Mouse (Mus musculus): Measurements from ENCODE around the gene Syngr4. TPM values are rescaled to one million over a fixed set of nuclear protein-coding genes. Genes with fewer than 3 reads are reported as not detected.
"Not testable (repeated sequence)": the region's sequence is repeated elsewhere in the genome, so short reads cannot be mapped to it uniquely, and the experiment has no call there.

The Syngr4 gene
- polyA plus RNA-seq (2012; rRNA removed), result 758 and 764 TPM in 2 replicates

GRCm38 (mm10) chr7:45896517-45897257, at the start of gene Syngr4, which contains the start of gene Tmem143:
Syngr4 (minus strand) TSS chr7:45896714.
Tmem143 (plus strand) TSS chr7:45896941.
- TF ChIP-seq CTCF (IDR thresholded peaks at IDR 0.05; ENCODE audit: control insufficient read depth, insufficient read depth, insufficient replicate concordance, low read depth, low read length) (0 out of 2 replicates have a peak, but pooled peaks have one; percentile 1), POLR2A (IDR thresholded peaks at IDR 0.05; ENCODE audit: control insufficient read depth, low read depth, low read length) (peak; percentile 83; the same call in 1 of the 2 replicates)
- Histone ChIP-seq H3K27me3 (ENCODE audit: control insufficient read depth, insufficient read depth, low read length) (no peaks in the 10 kb centered on the region), H3K27ac (ENCODE audit: control insufficient read depth, insufficient read depth, low read depth, low read length) (peak within 1 kb of the TSS; percentile 97), H3K4me1 (ENCODE audit: control insufficient read depth, insufficient read depth, low read length) (peaks cover 13% of the 10 kb centered on the region), H3K4me3 (ENCODE audit: control insufficient read depth, low read depth, low read length) (peak within 1 kb of the TSS; percentile 95), H3K36me3 (ENCODE audit: control insufficient read depth, insufficient read depth, low read length) (no peaks in the 10 kb centered on the region; the same call in 1 of the 2 replicates)

- H3K36me3 ChIP-seq (ENCODE audit: control insufficient read depth, insufficient read depth, low read length); H3K4me1 ChIP-seq (ENCODE audit: control insufficient read depth, insufficient read depth, low read length); H3K4me3 ChIP-seq (ENCODE audit: control insufficient read depth, low read depth, low read length); H3K27me3 ChIP-seq (ENCODE audit: control insufficient read depth, insufficient read depth, low read length); H3K27ac ChIP-seq (ENCODE audit: control insufficient read depth, insufficient read depth, low read depth, low read length): not testable (repeated sequence)
Measured at GRCm38 (mm10) chr7:45943280-45943679, 46.8 kb upstream of the Syngr4 start.

GRCm38 (mm10) chr7:45941986-45942385, 45.5 kb upstream of the Syngr4 start:
- Histone ChIP-seq H3K27me3 (ENCODE audit: control insufficient read depth, insufficient read depth, low read length) (no peaks in the 10 kb centered on the region), H3K4me1 (ENCODE audit: control insufficient read depth, insufficient read depth, low read length) (no peaks in the 10 kb centered on the region), H3K27ac (ENCODE audit: control insufficient read depth, insufficient read depth, low read depth, low read length) (no peak overlapping the region), H3K36me3 (ENCODE audit: control insufficient read depth, insufficient read depth, low read length) (no peaks in the 10 kb centered on the region; the same call in 1 of the 2 replicates), H3K4me3 (ENCODE audit: control insufficient read depth, low read depth, low read length) (no peak overlapping the region)
- TF ChIP-seq POLR2A (IDR thresholded peaks at IDR 0.05; ENCODE audit: control insufficient read depth, low read depth, low read length) (no peak), CTCF (IDR thresholded peaks at IDR 0.05; ENCODE audit: control insufficient read depth, insufficient read depth, insufficient replicate concordance, low read depth, low read length) (no peak)

- TF ChIP-seq POLR2A (IDR thresholded peaks at IDR 0.05; ENCODE audit: control insufficient read depth, low read depth, low read length), result no peak
- TF ChIP-seq CTCF (IDR thresholded peaks at IDR 0.05; ENCODE audit: control insufficient read depth, insufficient read depth, insufficient replicate concordance, low read depth, low read length), result no peak
- Histone ChIP-seq H3K4me3 (ENCODE audit: control insufficient read depth, low read depth, low read length) (no peak overlapping the region), H3K4me1 (ENCODE audit: control insufficient read depth, insufficient read depth, low read length) (no peaks in the 10 kb centered on the region), H3K27ac (ENCODE audit: control insufficient read depth, insufficient read depth, low read depth, low read length) (no peak overlapping the region), H3K27me3 (ENCODE audit: control insufficient read depth, insufficient read depth, low read length) (no peaks in the 10 kb centered on the region), H3K36me3 (ENCODE audit: control insufficient read depth, insufficient read depth, low read length) (no peaks in the 10 kb centered on the region; the same call in 1 of the 2 replicates)
Measured at GRCm38 (mm10) chr7:45939836-45940235, 43.3 kb upstream of the Syngr4 start.

GRCm38 (mm10) chr7:45935114-45935513, 38.6 kb upstream of the Syngr4 start:
- Histone ChIP-seq H3K4me1 (ENCODE audit: control insufficient read depth, insufficient read depth, low read length) (no peaks in the 10 kb centered on the region), H3K36me3 (ENCODE audit: control insufficient read depth, insufficient read depth, low read length) (no peaks in the 10 kb centered on the region; the same call in none of the 2 replicates), H3K27me3 (ENCODE audit: control insufficient read depth, insufficient read depth, low read length) (no peaks in the 10 kb centered on the region), H3K4me3 (ENCODE audit: control insufficient read depth, low read depth, low read length) (no peak overlapping the region), H3K27ac (ENCODE audit: control insufficient read depth, insufficient read depth, low read depth, low read length) (no peak overlapping the region)
- peak; percentile 59; the same call in 1 of the 2 replicates for TF ChIP-seq CTCF (IDR thresholded peaks at IDR 0.05; ENCODE audit: control insufficient read depth, insufficient read depth, insufficient replicate concordance, low read depth, low read length)
- no peak for TF ChIP-seq POLR2A (IDR thresholded peaks at IDR 0.05; ENCODE audit: control insufficient read depth, low read depth, low read length)

- not testable (repeated sequence) for H3K36me3 ChIP-seq (ENCODE audit: control insufficient read depth, insufficient read depth, low read length); H3K4me3 ChIP-seq (ENCODE audit: control insufficient read depth, low read depth, low read length); H3K27me3 ChIP-seq (ENCODE audit: control insufficient read depth, insufficient read depth, low read length); H3K4me1 ChIP-seq (ENCODE audit: control insufficient read depth, insufficient read depth, low read length); H3K27ac ChIP-seq (ENCODE audit: control insufficient read depth, insufficient read depth, low read depth, low read length)
Measured at GRCm38 (mm10) chr7:45933766-45934165, 37.3 kb upstream of the Syngr4 start.

- Histone ChIP-seq H3K4me3 (ENCODE audit: control insufficient read depth, low read depth, low read length) (no peak overlapping the region), H3K27ac (ENCODE audit: control insufficient read depth, insufficient read depth, low read depth, low read length) (no peak overlapping the region), H3K4me1 (ENCODE audit: control insufficient read depth, insufficient read depth, low read length) (peaks cover 5% of the 10 kb centered on the region), H3K27me3 (ENCODE audit: control insufficient read depth, insufficient read depth, low read length) (no peaks in the 10 kb centered on the region), H3K36me3 (ENCODE audit: control insufficient read depth, insufficient read depth, low read length) (no peaks in the 10 kb centered on the region; the same call in 1 of the 2 replicates)
- TF ChIP-seq POLR2A (IDR thresholded peaks at IDR 0.05; ENCODE audit: control insufficient read depth, low read depth, low read length), result no peak
- TF ChIP-seq CTCF (IDR thresholded peaks at IDR 0.05; ENCODE audit: control insufficient read depth, insufficient read depth, insufficient replicate concordance, low read depth, low read length), result no peak
Measured at GRCm38 (mm10) chr7:45929688-45930087, 33.2 kb upstream of the Syngr4 start.
